Mouse (Mus musculus) olfactory bulb, adult 2 months (tissue): ENCODE measurements around the gene Cbfb.

ENCODE experiments used
- CTCF ChIP-seq: fragments of 200-500 bp; IDR thresholded peaks from 2 replicates; pipeline ENCODE4 v1.5.1; 2012; ENCODE audit warnings: low read depth, mild to moderate bottlenecking, low read length, moderate library complexity; ENCODE audit not compliant: insufficient read depth
- POLR2A ChIP-seq: fragments of 200-500 bp; IDR thresholded peaks from 2 replicates; pipeline ENCODE4 v1.6.1; 2012; ENCODE audit warnings: mild to moderate bottlenecking, low read depth, low read length, moderate library complexity; ENCODE audit not compliant: insufficient read depth

GRCm38 (mm10) chr8:105165191-105165590 lies 5.3 kb upstream of the Cbfb start:
- TF ChIP-seq CTCF (no peak), POLR2A (no peak)
